Mouse (Mus musculus): ENCODE data around the gene Timm44.
A peak's percentile ranks its signal among the peaks of the same experiment; 100 is the strongest.

Timm44 gene

DNA sequence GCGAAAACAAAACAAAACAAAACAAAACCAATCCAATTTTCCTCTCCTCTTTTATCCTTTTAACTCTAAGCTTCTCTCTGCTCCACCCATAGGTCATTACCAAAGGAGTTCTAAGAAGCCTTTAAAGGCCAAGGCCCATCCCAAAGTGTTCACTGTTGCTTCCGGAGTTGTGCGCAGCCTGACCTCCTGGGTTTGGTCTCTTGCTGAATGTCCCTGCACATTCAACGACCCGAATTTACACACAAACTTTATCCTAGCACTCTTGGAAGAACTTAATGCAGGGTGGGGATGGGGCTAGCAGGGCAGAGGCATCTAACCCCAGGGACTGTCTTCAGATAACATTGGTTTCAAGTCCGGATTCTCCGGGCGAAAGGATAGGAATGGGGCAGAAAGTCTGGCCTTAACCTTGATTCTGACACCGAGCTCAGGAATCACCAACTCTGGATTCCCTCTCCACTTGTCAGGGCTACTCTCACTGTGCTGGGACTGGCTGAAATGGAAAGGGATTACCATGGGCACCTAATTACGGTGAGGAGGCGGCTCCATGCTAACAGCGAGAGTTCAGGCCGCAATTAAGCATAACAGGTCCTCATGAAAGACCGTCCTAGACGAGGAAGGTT, 37.8 kb downstream of the Timm44 start:
- DNase-seq (ENCODE audit: low spot score in 2 of 2), result no peak

GRCm38 (mm10) chr8:4230612-4231351, 44.9 kb downstream of the Timm44 start:
- no peak for DNase-seq (ENCODE audit: low spot score in 2 of 2)

DNA sequence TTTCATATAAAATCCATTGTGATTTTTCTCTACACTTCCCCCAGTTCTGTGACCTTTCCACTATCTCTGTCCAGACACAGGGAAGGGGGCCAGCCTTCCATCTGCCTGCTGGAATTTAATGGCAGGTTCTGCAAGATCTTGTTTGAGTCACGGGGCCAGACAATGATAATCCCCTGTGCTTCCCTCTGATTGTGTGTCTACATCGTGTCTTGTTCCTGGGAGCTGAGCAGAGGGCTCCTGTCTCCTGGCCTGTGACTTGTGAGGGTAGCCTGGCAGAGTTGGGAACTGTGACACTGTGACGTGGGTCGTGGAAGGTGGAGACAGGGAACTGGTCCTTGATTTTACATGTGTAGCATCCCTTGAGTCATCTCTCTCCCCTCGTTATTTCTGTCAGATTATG, 45.9 kb downstream of the Timm44 start:
- DNase-seq (ENCODE audit: low spot score in 2 of 2), result no peak

- DNase-seq (ENCODE audit: low spot score in 2 of 2), result no peak
Observed at GRCm38 (mm10) chr8:4227919-4228318, 47.8 kb downstream of the Timm44 start.

GRCm38 (mm10) chr8:4226739-4227347, 48.9 kb downstream of the Timm44 start, which contains the start of gene Lrrc8e:
TSS of gene Lrrc8e (plus strand) at chr8:4226827.
- no peak for DNase-seq (ENCODE audit: low spot score in 2 of 2)

DNA sequence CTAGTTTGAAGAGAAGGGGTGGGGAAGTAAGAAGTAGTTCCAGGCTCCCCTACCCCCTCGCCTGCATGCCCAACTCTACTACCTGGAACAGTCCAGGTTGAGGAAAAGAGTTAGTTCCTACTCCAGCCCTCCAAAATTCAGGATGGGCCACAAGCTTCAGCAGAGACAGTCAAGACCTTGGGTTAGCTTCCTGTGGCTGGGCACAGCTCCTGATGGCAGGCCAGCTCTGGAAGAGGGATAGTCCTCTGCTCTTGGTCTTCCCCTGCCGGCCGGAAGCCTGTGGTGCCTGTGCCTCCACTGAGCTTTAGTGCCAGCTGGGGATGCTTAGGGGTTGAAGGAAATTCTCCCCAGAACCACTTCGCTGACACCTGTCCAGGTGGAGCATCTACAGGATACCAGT, 49.4 kb downstream of the Timm44 start:
- DNase-seq (ENCODE audit: low spot score in 2 of 2), result no peak

DNA sequence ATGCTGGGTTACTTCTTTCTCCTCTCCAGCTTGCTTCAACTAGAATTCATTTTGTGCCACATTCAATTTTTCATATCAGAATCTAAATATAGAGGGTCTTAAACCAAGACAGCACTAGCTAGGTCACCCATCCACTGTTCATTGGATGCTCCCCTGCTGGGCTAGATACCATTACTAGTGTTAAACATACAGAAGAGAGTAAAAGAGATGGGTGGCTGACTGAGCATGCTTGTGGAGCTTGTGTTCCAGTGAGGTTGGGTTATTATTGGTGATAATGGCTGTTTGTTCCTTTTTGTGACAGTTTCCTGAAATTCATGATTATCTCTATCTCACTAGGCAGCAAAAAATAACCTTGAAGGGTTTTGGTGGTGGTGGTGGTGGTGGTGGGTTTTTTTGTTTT, 53.7 kb downstream of the Timm44 start:
- DNase-seq (ENCODE audit: low spot score in 2 of 2), result no peak

DNA sequence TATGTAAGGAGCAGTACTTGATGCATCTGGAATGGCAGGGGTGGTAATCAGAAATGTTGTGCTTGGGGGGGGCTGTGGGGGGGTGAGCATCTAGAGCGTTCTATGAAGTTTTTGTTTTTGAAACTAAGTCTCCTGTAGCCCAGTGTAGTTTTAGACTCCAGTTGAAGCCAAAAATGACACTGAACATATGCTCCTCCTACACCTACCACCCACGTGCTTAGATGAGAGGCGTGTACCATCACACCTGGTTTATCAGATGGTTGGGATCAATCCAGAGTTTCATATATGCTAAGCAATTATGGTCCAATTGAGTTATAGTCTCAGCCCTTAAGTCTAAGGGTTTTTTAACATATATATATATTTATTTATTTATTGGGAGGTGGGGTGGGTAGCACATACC, 56.1 kb downstream of the Timm44 start:
- peak in 1 of 2 experiments; percentile 57 for DNase-seq (ENCODE audit: low spot score in 2 of 2)

DNA sequence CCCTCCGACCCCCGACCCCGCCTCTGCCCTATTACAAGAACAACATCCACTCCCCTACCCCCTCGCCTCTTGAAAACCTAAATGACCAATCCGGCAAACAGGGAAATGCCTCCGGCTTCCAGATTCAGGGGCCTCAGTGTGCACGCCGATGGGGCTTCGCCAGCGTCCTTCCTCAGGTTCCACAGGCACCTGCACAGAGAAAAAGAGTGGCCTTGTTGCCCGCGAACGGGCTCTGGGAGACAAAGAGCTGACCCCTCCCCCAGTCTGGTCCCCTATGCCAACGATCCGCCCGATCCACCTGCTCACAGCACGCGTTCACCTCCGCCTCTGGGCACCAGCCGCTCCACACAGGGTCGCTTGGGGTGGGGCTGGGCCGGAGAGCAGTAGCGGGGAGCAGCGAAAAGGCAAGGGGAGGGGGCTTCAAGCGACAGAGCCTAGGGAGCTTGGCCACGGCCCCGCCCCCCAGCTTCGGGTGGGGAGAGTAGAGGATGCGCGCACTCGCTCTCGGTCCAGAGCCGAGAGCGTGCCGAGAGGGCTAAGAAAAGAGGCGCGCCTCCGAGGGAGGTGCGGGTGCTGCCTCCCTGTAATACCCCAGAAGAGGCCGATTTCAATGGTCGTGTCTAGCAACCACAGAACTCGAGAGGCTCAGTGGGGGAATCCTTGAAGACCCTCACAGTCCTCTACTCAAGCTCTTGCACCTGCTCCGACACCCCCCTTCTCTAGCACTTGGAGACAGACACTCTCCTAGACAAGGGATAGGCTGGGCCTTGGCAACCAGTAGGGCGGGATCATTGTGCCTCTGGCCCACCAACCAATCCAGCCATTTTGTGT, 58.7 kb downstream of the Timm44 start, which contains the start of gene Prr36:
Gene Prr36, minus strand, starts transcription at position 669 of the 831 bp plus-strand sequence.
- peak in 1 of 2 experiments; percentile 51 for DNase-seq (ENCODE audit: low spot score in 2 of 2)

- no peak for DNase-seq (ENCODE audit: low spot score in 2 of 2)
Observed at GRCm38 (mm10) chr8:4216296-4216695, 59.4 kb downstream of the Timm44 start.

DNA sequence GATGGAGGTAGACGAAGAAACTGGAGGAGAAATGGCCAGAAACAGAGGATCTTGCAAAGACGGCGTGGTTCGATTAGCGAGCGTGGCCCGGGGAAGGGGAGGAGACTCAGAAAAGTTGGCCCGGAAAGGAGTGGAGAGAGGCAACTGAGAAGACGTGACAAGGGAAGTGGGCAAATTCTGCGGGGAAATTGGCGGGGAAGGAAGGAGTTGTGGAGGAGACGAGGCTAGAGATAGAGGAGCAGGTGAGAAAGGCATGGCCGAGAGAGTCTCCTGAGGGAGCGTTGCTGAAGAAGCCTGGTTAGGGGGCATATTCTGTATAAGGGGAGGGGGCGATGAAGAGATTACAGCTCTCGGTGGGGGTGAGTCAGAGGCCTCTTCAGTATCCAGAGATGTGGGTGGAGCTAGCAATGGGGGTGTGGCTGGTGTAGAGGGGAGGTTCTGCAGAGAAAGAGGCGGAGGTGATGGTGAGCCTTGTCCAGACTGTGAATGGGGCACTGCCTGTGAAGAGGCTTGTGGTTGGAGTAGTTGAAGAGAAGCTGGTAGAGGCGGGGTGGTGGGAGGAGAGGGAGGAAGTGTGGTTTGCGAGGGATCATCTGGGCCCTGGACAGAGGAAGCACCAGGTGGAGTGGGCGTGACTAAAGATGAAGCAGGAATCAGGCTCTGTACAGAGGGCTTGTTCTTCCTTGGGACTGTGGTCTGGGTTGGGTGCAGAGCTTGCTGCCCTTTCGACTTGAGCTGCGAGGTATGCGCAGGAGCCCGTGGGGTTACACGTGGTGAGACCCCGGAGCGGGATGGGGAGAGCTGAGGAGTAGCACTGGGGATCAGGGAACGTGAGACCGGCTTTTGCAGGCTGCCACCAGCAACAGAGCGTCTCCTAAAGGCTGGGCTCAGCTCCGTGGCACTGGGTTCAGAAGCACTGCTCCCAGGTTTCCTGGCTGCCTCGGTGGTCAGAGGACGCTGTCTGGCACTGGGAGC, 61.4 kb downstream of the Timm44 start:
- DNase-seq (ENCODE audit: low spot score in 2 of 2), result no peak

DNA sequence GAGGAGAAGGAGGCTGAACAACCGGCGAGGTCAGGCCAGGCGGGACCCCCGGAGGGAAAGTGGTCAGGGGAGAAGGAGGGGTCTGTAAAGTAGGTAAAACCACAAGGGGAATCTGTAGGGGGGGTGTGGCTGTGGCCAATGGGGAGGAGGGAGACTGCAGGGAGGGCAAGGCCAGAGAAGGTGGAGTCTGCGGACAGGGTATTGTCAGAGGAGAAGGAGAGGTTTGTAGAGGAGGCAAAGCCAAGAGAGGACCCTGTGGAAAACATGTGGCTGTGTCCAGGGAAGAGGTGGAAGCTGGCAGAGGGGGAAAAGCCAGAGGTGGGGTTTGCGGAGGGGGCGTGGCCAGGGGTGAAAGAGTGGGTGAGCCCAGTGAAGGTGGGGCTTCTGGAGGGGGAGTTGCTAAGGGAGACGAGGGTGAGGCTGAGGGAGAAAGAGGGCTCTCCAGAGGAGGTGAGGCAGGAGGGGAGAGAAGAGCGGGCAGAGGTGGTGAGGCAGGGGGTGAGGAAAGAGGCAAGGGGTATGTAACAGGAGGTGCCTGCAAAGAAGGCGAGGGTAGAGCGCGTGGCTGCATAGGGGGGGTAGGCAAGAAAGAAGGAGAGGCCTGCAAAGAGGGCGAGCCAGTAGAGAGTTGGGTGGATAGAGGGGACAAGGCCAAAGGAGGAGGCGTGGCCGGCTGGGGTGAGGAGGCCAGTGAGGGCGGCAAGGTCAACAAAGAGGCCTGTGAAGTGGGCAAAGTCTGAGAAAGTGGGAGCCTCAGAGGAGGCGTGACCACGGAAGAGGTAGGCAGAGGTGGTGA, 62.3 kb downstream of the Timm44 start:
- DNase-seq (ENCODE audit: low spot score in 2 of 2), result peak in 1 of 2 experiments; percentile 22

- peak in 1 of 2 experiments; percentile 16 for DNase-seq (ENCODE audit: low spot score in 2 of 2)
Observed at GRCm38 (mm10) chr8:4212809-4213209, 62.9 kb downstream of the Timm44 start.

- DNase-seq (ENCODE audit: low spot score in 2 of 2), result no peak
Observed at GRCm38 (mm10) chr8:4211097-4211496, 64.6 kb downstream of the Timm44 start.

Measured in right cerebral cortex, adult 2 months (tissue).